Mouse (Mus musculus): ENCODE measurements at regions not wholly inside any gene's neighbourhood (a gene's known extent, or its start where the extent isn't known, plus 50 kb on each side); places are given as distances from the start of the nearest gene placed in this dataset.

GRCm38 (mm10) chr9:23072741-23073140, 150.1 kb upstream of the Bmper start:
- no peaks in the 10 kb centered on the region for H3K9me3 ChIP-seq
- H3K27me3 ChIP-seq (replicated peaks) = peaks cover 19% of the 10 kb centered on the region
- no peaks in the 10 kb centered on the region for H3K36me3 ChIP-seq (replicated peaks; ENCODE audit: low read length)
- H3K4me3 ChIP-seq (replicated peaks) = no peak overlapping the region
- peaks cover 13% of the 10 kb centered on the region; the same call in 1 of the 2 replicates for H3K4me1 ChIP-seq
- TF ChIP-seq FLI1 (IDR thresholded peaks at IDR 0.05; ENCODE audit: low read length) = no peak
- no peak for TF ChIP-seq GATA1 (IDR thresholded peaks at IDR 0.05; ENCODE audit: borderline replicate concordance, low read length)

GRCm38 (mm10) chr9:23083562-23083961, 139.3 kb upstream of the Bmper start:
- H3K4me3 ChIP-seq (replicated peaks) = no peak overlapping the region
- H3K27me3 ChIP-seq (replicated peaks) = peaks cover 15% of the 10 kb centered on the region
- peaks cover 7% of the 10 kb centered on the region for H3K9me3 ChIP-seq
- no peaks in the 10 kb centered on the region for H3K4me1 ChIP-seq
- no peak for TF ChIP-seq FLI1 (IDR thresholded peaks at IDR 0.05; ENCODE audit: low read length)
- TF ChIP-seq GATA1 (IDR thresholded peaks at IDR 0.05; ENCODE audit: borderline replicate concordance, low read length) = no peak
- H3K36me3 ChIP-seq (replicated peaks; ENCODE audit: low read length) = no peaks in the 10 kb centered on the region

GRCm38 (mm10) chr9:23089339-23089738, 133.5 kb upstream of the Bmper start:
- Histone ChIP-seq H3K4me3 (replicated peaks) (no peak overlapping the region), H3K36me3 (replicated peaks; ENCODE audit: low read length) (no peaks in the 10 kb centered on the region), H3K27me3 (replicated peaks) (peaks cover 4% of the 10 kb centered on the region), H3K9me3 (peaks cover 7% of the 10 kb centered on the region), H3K4me1 (no peaks in the 10 kb centered on the region)
- TF ChIP-seq GATA1 (IDR thresholded peaks at IDR 0.05; ENCODE audit: borderline replicate concordance, low read length) (no peak), FLI1 (IDR thresholded peaks at IDR 0.05; ENCODE audit: low read length) (no peak)

- Histone ChIP-seq H3K27me3 (replicated peaks) (no peaks in the 10 kb centered on the region), H3K9me3 (no peaks in the 10 kb centered on the region)
- no peak for TF ChIP-seq GATA1 (IDR thresholded peaks at IDR 0.05; ENCODE audit: borderline replicate concordance, low read length)
- TF ChIP-seq FLI1 (IDR thresholded peaks at IDR 0.05; ENCODE audit: low read length) = no peak
These were observed 125.6 kb upstream of the Bmper start for GRCm38 (mm10) chr9:23097134-23097789.

GRCm38 (mm10) chr9:23101584-23101983, 121.3 kb upstream of the Bmper start:
- Histone ChIP-seq H3K4me3 (replicated peaks) (no peak overlapping the region), H3K4me1 (no peaks in the 10 kb centered on the region), H3K9me3 (no peaks in the 10 kb centered on the region), H3K27me3 (replicated peaks) (no peaks in the 10 kb centered on the region), H3K36me3 (replicated peaks; ENCODE audit: low read length) (no peaks in the 10 kb centered on the region)
- no peak for TF ChIP-seq FLI1 (IDR thresholded peaks at IDR 0.05; ENCODE audit: low read length)

More at GRCm38 (mm10) chr9:23097134-23097789, 125.6 kb upstream of the Bmper start:
- no peaks in the 10 kb centered on the region for H3K4me1 ChIP-seq
- no peaks in the 10 kb centered on the region for H3K36me3 ChIP-seq (replicated peaks; ENCODE audit: low read length)
- no peak overlapping the region for H3K4me3 ChIP-seq (replicated peaks)

GRCm38 (mm10) chr9:23101990-23102796, 120.7 kb upstream of the Bmper start:
- TF ChIP-seq GATA1 (IDR thresholded peaks at IDR 0.05; ENCODE audit: borderline replicate concordance, low read length) (no peak), FLI1 (IDR thresholded peaks at IDR 0.05; ENCODE audit: low read length) (no peak)
- no peaks in the 10 kb centered on the region for H3K27me3 ChIP-seq (replicated peaks)
- no peaks in the 10 kb centered on the region for H3K36me3 ChIP-seq (replicated peaks; ENCODE audit: low read length)
- H3K9me3 ChIP-seq = no peaks in the 10 kb centered on the region
- no peaks in the 10 kb centered on the region for H3K4me1 ChIP-seq
- no peak overlapping the region for H3K4me3 ChIP-seq (replicated peaks)

GRCm38 (mm10) chr9:23111500-23111899, 111.4 kb upstream of the Bmper start:
- Histone ChIP-seq H3K4me3 (replicated peaks) (no peak overlapping the region), H3K4me1 (peaks cover 22% of the 10 kb centered on the region), H3K27me3 (replicated peaks) (no peaks in the 10 kb centered on the region), H3K9me3 (no peaks in the 10 kb centered on the region), H3K36me3 (replicated peaks; ENCODE audit: low read length) (no peaks in the 10 kb centered on the region)
- no peak for TF ChIP-seq GATA1 (IDR thresholded peaks at IDR 0.05; ENCODE audit: borderline replicate concordance, low read length)
- TF ChIP-seq FLI1 (IDR thresholded peaks at IDR 0.05; ENCODE audit: low read length) = no peak

GRCm38 (mm10) chr9:23115026-23115425, 107.8 kb upstream of the Bmper start:
- Histone ChIP-seq H3K36me3 (replicated peaks; ENCODE audit: low read length) (no peaks in the 10 kb centered on the region), H3K9me3 (no peaks in the 10 kb centered on the region), H3K4me3 (replicated peaks) (no peak overlapping the region), H3K4me1 (peaks cover 29% of the 10 kb centered on the region), H3K27me3 (replicated peaks) (no peaks in the 10 kb centered on the region)
- TF ChIP-seq FLI1 (IDR thresholded peaks at IDR 0.05; ENCODE audit: low read length) = no peak
- no peak for TF ChIP-seq GATA1 (IDR thresholded peaks at IDR 0.05; ENCODE audit: borderline replicate concordance, low read length)

GRCm38 (mm10) chr9:23115540-23115939, 107.3 kb upstream of the Bmper start:
- Histone ChIP-seq H3K36me3 (replicated peaks; ENCODE audit: low read length) (no peaks in the 10 kb centered on the region), H3K4me3 (replicated peaks) (no peak overlapping the region), H3K4me1 (peaks cover 29% of the 10 kb centered on the region), H3K9me3 (no peaks in the 10 kb centered on the region), H3K27me3 (replicated peaks) (no peaks in the 10 kb centered on the region)
- TF ChIP-seq GATA1 (IDR thresholded peaks at IDR 0.05; ENCODE audit: borderline replicate concordance, low read length) = no peak
- no peak for TF ChIP-seq FLI1 (IDR thresholded peaks at IDR 0.05; ENCODE audit: low read length)

GRCm38 (mm10) chr9:23116311-23116710, 106.6 kb upstream of the Bmper start:
- Histone ChIP-seq H3K9me3 (no peaks in the 10 kb centered on the region), H3K36me3 (replicated peaks; ENCODE audit: low read length) (no peaks in the 10 kb centered on the region), H3K4me1 (peaks cover 29% of the 10 kb centered on the region), H3K27me3 (replicated peaks) (no peaks in the 10 kb centered on the region), H3K4me3 (replicated peaks) (no peak overlapping the region)
- no peak for TF ChIP-seq GATA1 (IDR thresholded peaks at IDR 0.05; ENCODE audit: borderline replicate concordance, low read length)
- TF ChIP-seq FLI1 (IDR thresholded peaks at IDR 0.05; ENCODE audit: low read length) = no peak

Data from megakaryocyte, embryonic 14.5 days (primary cell).